Mouse (Mus musculus): Measurements from ENCODE around the gene Prkce. TPM values are rescaled to one million over a fixed set of nuclear protein-coding genes. Genes with fewer than 3 reads are reported as not detected.
A peak's percentile ranks its signal among the peaks of the same experiment; 100 is the strongest.

The Prkce gene
- total and polyA plus RNA-seq, 2 experiments from 2014 or later: 50.8 to 55.8 TPM

GRCm38 (mm10) chr17:86618431-86618861 is 450.9 kb downstream of the Prkce start:
- ATAC-seq: 0 out of 2 replicates have a peak, but pooled peaks have one; percentile 47
- Histone ChIP-seq H3K9ac (replicated peaks; ENCODE audit: low read length) (no peak overlapping the region), H3K36me3 (ENCODE audit: insufficient read depth, low read length) (no peaks in the 10 kb centered on the region), H3K27ac (0 out of 2 replicates have a peak overlapping the region, but pooled peaks have one; percentile 17), H3K4me1 (ENCODE audit: insufficient read depth, low read length) (peaks cover 5% of the 10 kb centered on the region; the same call in 1 of the 2 replicates), H3K27me3 (ENCODE audit: insufficient read depth, low read length) (no peaks in the 10 kb centered on the region), H3K9me3 (ENCODE audit: low read length) (no peaks in the 10 kb centered on the region), H3K4me2 (ENCODE audit: low read depth, low read length) (no peak overlapping the region), H3K4me3 (ENCODE audit: low read length) (no peak overlapping the region)
- DNase-seq (ENCODE audit: low spot score): peak; percentile 32
- WGBS: 49% methylated on average over 4 of the region's 4 CpGs
- no peak for TF ChIP-seq CTCF (IDR thresholded peaks at IDR 0.05; ENCODE audit: low read depth)

GRCm38 (mm10) chr17:86622862-86623261 is 455.3 kb downstream of the Prkce start:
- Histone ChIP-seq H3K4me2 (ENCODE audit: low read depth, low read length) (no peak overlapping the region), H3K9me3 (ENCODE audit: low read length) (no peaks in the 10 kb centered on the region), H3K36me3 (ENCODE audit: insufficient read depth, low read length) (no peaks in the 10 kb centered on the region), H3K4me3 (ENCODE audit: low read length) (no peak overlapping the region), H3K27me3 (ENCODE audit: insufficient read depth, low read length) (no peaks in the 10 kb centered on the region), H3K27ac (no peak overlapping the region), H3K9ac (replicated peaks; ENCODE audit: low read length) (no peak overlapping the region), H3K4me1 (ENCODE audit: insufficient read depth, low read length) (peaks cover 5% of the 10 kb centered on the region; the same call in 1 of the 2 replicates)
- DNase-seq (ENCODE audit: low spot score) (no peak), ATAC-seq (no peak)
- TF ChIP-seq CTCF (IDR thresholded peaks at IDR 0.05; ENCODE audit: low read depth): no peak
- 74% methylated on average over 3 of the region's 3 CpGs for WGBS

- H3K9me3 ChIP-seq (ENCODE audit: low read length): no peaks in the 10 kb centered on the region
- no peak overlapping the region for H3K4me3 ChIP-seq (ENCODE audit: low read length)
- no peak for TF ChIP-seq CTCF (IDR thresholded peaks at IDR 0.05; ENCODE audit: low read depth)
- WGBS: 89% methylated on average over 6 of the region's 6 CpGs
- no peaks in the 10 kb centered on the region for H3K27me3 ChIP-seq (ENCODE audit: insufficient read depth, low read length)
- H3K4me1 ChIP-seq (ENCODE audit: insufficient read depth, low read length): no peaks in the 10 kb centered on the region
- no peak for ATAC-seq
- H3K27ac ChIP-seq: no peak overlapping the region
- H3K36me3 ChIP-seq (ENCODE audit: insufficient read depth, low read length): no peaks in the 10 kb centered on the region
- no peak overlapping the region for H3K4me2 ChIP-seq (ENCODE audit: low read depth, low read length)
- DNase-seq (ENCODE audit: low spot score): no peak
- no peak overlapping the region for H3K9ac ChIP-seq (replicated peaks; ENCODE audit: low read length)
Observed at GRCm38 (mm10) chr17:86626523-86626922, 458.9 kb downstream of the Prkce start.

- H3K4me2 ChIP-seq (ENCODE audit: low read depth, low read length): no peak overlapping the region
- no peak for DNase-seq (ENCODE audit: low spot score)
- TF ChIP-seq CTCF (IDR thresholded peaks at IDR 0.05; ENCODE audit: low read depth): no peak
- no peak for ATAC-seq
- no peaks in the 10 kb centered on the region for H3K9me3 ChIP-seq (ENCODE audit: low read length)
- no peak overlapping the region for H3K27ac ChIP-seq
- H3K27me3 ChIP-seq (ENCODE audit: insufficient read depth, low read length): no peaks in the 10 kb centered on the region
- no peak overlapping the region for H3K4me3 ChIP-seq (ENCODE audit: low read length)
- WGBS: 52% methylated on average over 4 of the region's 4 CpGs
- H3K9ac ChIP-seq (replicated peaks; ENCODE audit: low read length): no peak overlapping the region
- no peaks in the 10 kb centered on the region for H3K4me1 ChIP-seq (ENCODE audit: insufficient read depth, low read length)
- H3K36me3 ChIP-seq (ENCODE audit: insufficient read depth, low read length): 0 out of 2 replicates have a peak, but pooled peaks cover 5% of the 10 kb centered on the region
Observed at GRCm38 (mm10) chr17:86633131-86633530, 465.5 kb downstream of the Prkce start.

- ATAC-seq (no peak), DNase-seq (ENCODE audit: low spot score) (no peak)
- Histone ChIP-seq H3K27me3 (ENCODE audit: insufficient read depth, low read length) (no peaks in the 10 kb centered on the region), H3K4me3 (ENCODE audit: low read length) (no peak overlapping the region), H3K4me2 (ENCODE audit: low read depth, low read length) (no peak overlapping the region), H3K9ac (replicated peaks; ENCODE audit: low read length) (no peak overlapping the region), H3K9me3 (ENCODE audit: low read length) (no peaks in the 10 kb centered on the region), H3K4me1 (ENCODE audit: insufficient read depth, low read length) (no peaks in the 10 kb centered on the region), H3K36me3 (ENCODE audit: insufficient read depth, low read length) (0 out of 2 replicates have a peak, but pooled peaks cover 2% of the 10 kb centered on the region), H3K27ac (no peak overlapping the region)
- no peak for TF ChIP-seq CTCF (IDR thresholded peaks at IDR 0.05; ENCODE audit: low read depth)
- 78% methylated on average over 1 of the region's 1 CpGs for WGBS
Observed at GRCm38 (mm10) chr17:86637311-86637710, 469.7 kb downstream of the Prkce start.

- H3K4me3 ChIP-seq (ENCODE audit: low read length): no peak overlapping the region
- no peaks in the 10 kb centered on the region for H3K27me3 ChIP-seq (ENCODE audit: insufficient read depth, low read length)
- no peaks in the 10 kb centered on the region for H3K9me3 ChIP-seq (ENCODE audit: low read length)
- no peak for TF ChIP-seq CTCF (IDR thresholded peaks at IDR 0.05; ENCODE audit: low read depth)
- no peaks in the 10 kb centered on the region for H3K4me1 ChIP-seq (ENCODE audit: insufficient read depth, low read length)
- DNase-seq (ENCODE audit: low spot score): peak; percentile 32
- H3K36me3 ChIP-seq (ENCODE audit: insufficient read depth, low read length): no peaks in the 10 kb centered on the region
- H3K9ac ChIP-seq (replicated peaks; ENCODE audit: low read length): no peak overlapping the region
- WGBS: 23% methylated on average over 3 of the region's 3 CpGs
- no peak overlapping the region for H3K4me2 ChIP-seq (ENCODE audit: low read depth, low read length)
- peak; percentile 86 for ATAC-seq
- H3K27ac ChIP-seq: no peak overlapping the region
Observed at GRCm38 (mm10) chr17:86639279-86639678, 471.7 kb downstream of the Prkce start.

- Histone ChIP-seq H3K4me1 (ENCODE audit: insufficient read depth, low read length) (no peaks in the 10 kb centered on the region), H3K9me3 (ENCODE audit: low read length) (no peaks in the 10 kb centered on the region), H3K27me3 (ENCODE audit: insufficient read depth, low read length) (no peaks in the 10 kb centered on the region), H3K4me2 (ENCODE audit: low read depth, low read length) (no peak overlapping the region), H3K27ac (no peak overlapping the region), H3K36me3 (ENCODE audit: insufficient read depth, low read length) (no peaks in the 10 kb centered on the region), H3K9ac (replicated peaks; ENCODE audit: low read length) (no peak overlapping the region), H3K4me3 (ENCODE audit: low read length) (no peak overlapping the region)
- DNase-seq (ENCODE audit: low spot score) (no peak), ATAC-seq (no peak)
- WGBS: 99% methylated on average over 3 of the region's 3 CpGs
- no peak for TF ChIP-seq CTCF (IDR thresholded peaks at IDR 0.05; ENCODE audit: low read depth)
Observed at GRCm38 (mm10) chr17:86647226-86647625, 479.6 kb downstream of the Prkce start.
